Mouse (Mus musculus) brain, embryonic 18.5 days (tissue): ENCODE results near the gene Serpina3n.
"Not testable (repeated sequence)": the region's sequence is repeated elsewhere in the genome, so short reads cannot be mapped to it uniquely, and the experiment has no call there.

ENCODE experiments used
- DNase-seq: peaks from one replicate; pipeline ENCODE4 v3.0.0-alpha.2; 2012; ENCODE audit warnings: low read depth, low spot score

Gene Serpina3n

DNA sequence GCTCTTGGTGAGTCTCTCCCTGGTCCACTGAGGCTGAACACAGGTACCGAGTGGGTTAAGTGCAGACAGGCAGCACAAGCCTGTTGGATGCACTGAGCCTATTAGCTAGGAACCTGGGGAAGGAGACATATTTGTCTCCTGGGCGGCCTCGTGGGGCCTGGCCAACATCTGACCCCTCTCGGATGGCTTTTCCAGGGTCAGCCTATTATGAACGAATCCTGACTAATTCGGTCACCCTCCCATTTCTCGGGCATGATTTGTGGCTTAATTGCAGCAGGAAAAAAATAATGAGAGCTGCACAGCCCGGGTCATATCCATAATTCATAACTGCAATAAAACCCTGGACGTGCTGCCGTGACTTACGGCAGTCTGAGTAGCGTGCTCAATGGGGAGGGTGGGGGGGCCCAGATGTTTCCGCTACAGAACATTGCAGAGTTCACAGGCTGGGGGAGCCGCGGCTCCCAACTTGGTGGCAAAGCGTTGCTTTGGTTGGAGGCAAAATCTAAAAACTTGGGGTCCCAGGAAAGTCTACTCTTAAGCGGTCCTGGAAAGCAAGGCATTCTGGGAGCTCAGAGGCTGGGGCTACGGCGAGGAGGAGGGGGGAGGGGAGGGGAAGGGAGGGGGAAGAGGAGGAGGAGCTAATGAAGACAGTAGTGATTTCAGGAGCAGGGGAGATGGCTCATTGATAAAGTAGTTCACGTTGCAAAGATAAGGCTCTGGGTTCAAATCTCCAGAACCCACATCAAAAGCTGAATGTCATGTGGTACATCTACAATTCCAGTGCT is 27.6 kb downstream of the Serpina3n start:
- no peak for DNase-seq

DNA sequence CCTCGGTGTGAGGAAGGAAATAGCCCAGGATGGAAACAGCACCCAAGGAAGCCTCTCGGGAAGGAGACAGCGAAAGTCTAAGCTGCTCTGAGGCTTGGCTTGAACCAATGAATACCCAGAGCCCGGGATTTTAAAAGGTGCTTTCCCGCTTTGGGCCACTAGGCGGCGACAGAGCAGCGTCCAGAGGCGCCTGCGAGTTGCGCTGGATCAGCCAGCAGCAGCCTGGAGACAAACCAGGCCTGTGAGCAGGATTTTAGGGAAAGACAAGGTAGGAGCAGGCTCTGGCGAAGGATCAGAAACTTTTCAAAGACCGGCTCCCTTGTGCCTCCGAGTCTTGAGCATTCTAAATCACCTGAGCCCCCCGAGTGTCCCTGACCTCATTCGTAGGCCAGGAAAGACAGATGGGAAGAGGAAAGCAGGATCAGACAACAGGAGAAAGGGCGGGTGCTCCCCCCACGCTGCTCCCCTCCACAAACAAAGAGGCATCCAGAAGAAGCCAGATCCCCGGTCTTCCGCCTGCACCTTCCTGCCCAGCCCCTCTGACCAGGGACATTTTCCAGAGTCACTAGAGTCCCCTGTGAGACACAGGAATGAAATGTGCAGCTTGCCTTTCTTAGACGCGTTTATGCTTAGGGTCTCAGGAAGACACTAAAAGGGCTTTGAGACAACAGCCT is 33.7 kb downstream of the Serpina3n start:
- peak; percentile 51 for DNase-seq

DNA sequence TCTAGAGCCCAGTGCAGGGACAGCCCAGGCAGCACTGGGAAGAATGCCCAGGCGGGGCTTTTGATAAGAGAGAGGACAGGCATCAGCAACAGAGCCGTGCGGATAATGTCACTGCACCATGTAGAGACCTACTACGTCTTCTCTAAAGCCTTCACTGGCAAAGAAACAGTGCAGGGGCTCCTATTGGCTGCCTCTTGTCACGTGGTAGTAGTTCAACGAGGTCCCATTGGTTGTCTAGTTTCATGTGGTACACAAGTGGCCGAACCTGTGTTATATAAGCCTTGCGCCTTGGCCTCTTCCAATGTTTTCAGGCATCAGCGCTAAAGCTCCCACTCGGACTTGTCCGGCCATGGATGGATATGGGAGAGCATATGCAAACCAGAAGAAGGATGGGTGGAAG is 37.2 kb downstream of the Serpina3n start:
- DNase-seq: no peak

DNA sequence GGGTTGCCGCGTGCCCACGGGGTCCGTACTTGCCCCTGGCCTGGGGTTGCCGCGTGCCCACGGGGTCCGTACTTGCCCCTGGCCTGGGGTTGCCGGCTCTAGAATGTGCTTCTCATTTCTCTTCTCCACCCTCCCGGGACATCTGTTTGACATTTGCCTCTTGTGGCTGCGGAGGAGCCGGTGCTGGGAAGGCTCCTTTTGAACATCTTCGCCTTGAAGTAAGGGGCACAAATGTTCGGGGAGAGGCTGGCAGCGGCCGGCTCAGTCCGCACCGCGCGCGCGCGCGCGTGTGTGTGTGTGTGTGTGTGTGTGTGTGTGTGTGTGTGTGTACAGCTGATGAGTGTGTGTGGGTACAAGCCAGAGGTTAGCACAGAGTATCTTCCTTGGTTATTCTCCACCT is 40.5 kb downstream of the Serpina3n start:
- not testable (repeated sequence) for DNase-seq

DNA sequence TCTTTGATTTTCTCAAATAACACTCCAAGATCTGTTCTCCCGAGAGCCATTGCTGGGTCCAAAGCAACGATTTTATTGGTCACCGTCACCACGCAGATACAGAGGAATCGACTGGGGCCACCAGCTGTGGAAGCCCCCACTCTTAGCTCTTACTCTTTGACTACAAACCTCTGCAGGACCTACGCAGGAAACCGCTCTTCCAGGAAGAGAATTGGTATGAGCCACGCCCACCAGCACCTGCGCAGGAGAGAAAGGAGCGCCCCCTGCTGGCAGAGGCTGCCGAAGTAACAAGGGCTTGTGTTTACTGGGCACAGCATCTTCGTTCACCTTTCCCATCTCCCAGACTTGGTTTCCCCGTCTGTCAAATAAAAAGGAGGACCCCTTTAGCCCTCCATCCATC is 41.6 kb downstream of the Serpina3n start:
- no peak for DNase-seq

DNA sequence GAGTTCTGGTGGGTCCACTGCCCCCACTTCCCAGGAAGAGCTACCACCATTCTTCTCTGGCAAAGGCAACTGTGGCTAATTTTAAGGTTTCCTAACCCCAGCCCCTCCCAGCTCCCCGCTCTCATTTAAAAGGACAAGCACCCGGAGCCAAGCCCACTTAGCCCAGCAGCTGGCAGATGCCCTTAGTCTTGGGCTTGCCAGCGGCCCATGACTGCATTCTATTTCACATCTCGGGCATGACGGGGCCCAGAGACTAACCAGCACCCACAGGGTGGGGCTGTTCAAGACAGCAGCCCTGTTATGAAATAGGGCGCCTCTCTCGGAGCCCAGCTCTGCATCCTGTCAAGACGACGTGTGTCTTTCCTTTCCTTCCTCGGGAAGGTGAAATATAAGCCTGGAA is 43.7 kb downstream of the Serpina3n start:
- DNase-seq: no peak

DNA sequence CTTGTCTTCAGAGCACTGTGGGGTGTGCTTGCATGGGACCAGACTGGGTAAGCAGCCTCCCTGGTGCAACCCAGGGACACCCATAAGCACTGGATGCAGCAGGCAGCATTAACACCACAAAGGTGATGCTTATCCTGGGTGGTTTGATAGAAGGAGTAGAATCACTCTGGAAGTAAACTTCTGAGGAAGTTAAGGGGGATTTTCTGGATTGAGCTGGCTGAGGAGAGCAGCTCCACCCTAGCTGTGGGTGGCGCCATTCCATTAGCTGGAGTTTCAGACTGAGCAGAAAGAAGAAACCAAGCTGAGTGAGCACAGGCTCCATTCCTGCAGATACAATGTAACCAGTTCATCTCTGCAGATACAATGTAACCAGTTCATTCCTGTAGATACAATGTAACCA is 46.5 kb downstream of the Serpina3n start:
- no peak for DNase-seq

DNA sequence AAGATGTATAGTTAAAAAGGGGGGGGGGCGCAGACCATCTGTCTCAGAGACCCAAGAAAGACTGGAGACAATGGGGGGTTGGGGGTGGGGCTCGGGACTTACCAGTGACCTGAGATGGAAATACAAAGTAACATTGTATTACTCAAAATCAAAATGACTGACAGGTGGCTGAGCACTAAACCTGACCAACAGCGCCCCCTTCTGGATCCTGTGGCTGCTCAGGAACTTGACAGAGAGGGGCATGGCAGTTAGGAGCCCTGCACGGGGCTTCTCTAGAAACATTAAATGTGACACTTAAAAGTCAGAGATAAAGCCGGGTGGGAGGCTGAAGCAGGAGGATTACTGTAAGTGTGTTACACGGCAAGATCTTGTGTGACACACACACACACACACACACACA is 52.8 kb downstream of the Serpina3n start:
- DNase-seq: no peak

DNA sequence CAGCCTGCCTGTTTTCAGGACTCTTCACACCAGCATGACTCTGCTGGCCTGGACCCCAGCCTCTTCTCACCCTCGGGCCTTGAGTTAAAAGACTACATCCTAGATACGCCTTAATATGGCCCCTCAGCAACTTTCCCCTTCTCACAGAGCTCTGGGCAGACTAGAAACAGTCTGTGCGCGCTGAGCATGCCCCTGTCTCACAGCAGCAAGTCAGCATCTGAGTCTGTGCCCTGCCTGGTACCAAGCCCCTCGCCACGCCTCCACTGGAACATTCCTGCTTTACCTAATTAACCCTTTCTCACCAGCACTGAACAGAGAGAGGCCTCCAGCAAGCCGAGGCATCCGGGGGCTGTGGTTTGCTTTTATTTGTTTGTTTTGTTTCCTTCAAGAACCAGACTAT is 54.8 kb downstream of the Serpina3n start:
- DNase-seq: no peak
